Mouse (Mus musculus): ENCODE measurements around the gene Gcnt2.

GRCm38 (mm10) chr13:40854451-40855058 is 5.0 kb upstream of the Gcnt2 start:
- TF ChIP-seq POLR2A (IDR thresholded peaks at IDR 0.05; ENCODE audit: insufficient read length, low read depth) (no peak), POLR2AphosphoS2 (IDR thresholded peaks at IDR 0.05; ENCODE audit: insufficient read length, low read depth) (no peak)

Data from myocyte (in vitro differentiated cells).